Mouse (Mus musculus) fat pad, adult 2 months (tissue): Measurements from ENCODE around the gene Zfp574.

Experiments used
- DNase-seq: peaks from one replicate; pipeline ENCODE4 v3.0.0-alpha.2; 2011; ENCODE audit warnings: low read depth, low spot score; ENCODE audit errors: extremely low read depth

Zfp574 gene

DNA sequence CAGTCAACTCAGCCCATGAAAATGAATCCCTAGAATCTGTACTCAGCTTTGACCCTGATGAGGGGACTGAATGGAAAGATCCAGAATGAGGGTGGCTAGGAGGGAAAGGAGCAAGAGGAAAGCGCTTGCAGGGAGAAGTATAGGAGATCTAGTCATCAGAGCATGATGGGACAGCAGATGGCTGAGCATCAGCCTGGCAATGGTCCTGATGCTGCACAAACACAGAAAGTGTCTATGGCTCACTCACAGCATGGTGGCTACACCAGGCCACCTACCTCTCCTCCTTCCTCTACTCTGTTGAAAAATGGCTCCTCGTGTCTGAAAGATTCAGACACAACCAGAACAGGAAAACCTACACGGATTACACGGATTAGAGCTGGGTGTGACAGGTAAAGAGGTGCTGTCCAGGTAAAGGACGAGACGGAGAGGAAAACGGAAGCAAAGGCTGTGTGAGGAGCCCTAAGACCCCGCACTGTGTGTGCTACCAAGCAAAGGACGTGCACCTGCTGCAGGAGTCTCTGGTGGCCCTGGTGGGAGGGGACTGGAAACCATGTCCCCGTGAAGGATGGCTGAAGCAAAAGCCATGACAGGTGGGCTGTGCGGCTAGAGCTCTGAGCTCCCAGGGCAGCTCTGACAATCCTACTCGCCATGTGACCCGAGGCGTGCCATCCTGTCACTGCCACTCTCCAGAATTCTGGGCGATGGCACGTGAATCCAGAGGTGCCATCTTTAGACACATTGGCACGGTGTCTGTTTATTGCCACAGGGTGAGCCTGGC is 40.0 kb downstream of the Zfp574 start:
- DNase-seq: no peak

DNA sequence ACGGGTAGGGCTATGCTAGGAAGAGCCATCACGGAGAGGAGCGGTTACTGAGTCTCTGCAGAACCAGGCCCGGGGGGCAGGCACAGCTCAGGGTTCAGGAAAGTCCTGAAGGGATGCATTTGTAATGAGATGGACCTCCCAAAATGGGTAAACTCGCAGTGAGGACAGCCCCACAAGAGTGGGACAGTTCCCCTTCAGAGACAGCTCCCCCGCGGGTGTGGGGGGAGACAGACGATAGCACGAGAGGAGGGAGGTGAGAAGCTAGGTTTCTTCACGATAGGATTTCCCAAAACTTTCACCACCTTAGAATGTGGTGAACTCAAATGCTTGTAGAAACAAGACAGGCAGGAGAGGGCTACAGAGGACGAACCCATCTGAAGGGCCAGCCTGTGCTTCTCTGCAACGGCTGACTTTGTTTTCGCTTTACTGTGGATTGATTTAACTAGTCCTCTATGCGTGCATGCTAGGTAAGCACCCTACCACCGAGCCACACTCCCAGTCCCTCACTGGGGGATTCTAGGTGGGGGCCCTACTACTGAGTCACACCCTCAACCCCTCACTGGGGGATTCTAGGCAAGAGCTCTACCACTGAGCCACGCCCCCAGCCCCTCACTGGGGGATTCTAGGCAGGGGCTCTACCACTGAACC is 40.7 kb downstream of the Zfp574 start:
- DNase-seq: no peak

DNA sequence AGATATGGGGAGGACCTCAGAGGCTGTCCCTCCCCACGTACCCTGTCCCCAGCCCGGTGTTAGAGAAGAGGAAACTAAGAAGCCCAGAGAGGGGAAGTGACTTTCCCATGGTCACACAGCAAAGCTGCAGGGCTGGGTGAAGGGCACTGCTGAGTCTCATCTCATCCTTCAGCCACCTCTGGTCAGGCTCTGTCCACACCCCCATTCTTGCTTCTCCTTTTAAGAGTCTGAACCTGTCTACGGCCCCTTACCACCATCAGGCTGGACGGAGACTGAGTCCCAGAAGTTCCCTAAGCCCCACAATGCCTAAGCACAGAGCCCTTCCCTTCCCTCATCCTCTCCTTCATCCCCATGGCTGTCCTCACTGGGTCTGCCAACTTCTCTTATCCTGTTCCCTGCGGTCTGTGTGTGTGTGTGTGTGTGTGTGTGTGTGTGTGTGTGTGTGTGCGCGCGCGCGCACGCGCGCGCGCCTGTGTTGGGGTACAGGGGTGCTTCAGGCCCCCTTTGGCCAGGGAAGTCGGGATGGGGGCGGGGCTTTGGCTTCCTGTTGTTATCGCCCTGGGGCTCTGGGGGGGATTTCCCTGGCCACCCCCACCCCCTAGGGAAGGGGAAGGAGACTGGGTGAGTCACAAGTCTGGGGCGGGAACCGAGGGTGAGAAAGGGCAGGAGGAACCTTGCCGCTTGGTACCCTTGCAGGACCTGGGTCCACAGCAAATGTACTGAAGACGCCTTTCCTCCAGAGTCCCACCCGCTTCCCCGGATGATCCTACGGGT is 47.9 kb downstream of the Zfp574 start:
- no peak for DNase-seq

DNA sequence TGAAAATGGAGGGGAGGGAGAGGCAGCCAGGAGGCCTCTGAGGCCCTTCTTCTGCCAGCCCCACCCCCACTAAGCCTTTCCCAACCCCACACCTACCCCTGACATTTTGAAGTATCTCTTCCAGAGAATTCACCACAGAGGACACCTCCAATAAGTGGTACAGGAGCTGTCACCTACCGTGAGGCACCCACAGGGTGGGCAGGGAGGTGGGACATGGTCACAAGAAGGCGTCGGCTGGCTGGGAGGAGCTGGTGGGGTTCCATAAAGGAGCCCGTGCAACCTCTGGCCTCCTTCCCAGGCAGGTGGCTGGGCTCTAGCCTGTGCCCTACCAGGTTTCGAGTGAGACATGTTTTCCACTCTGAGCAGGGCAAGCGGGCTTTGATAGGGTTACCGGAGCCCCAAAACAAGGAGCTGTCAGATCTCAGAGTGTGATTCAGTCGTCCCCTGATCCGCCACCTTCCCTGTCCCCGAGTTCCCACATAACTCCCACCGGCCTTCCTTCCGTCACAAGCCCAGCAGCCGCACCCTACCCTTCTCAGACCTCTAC is 48.9 kb downstream of the Zfp574 start:
- DNase-seq: no peak

DNA sequence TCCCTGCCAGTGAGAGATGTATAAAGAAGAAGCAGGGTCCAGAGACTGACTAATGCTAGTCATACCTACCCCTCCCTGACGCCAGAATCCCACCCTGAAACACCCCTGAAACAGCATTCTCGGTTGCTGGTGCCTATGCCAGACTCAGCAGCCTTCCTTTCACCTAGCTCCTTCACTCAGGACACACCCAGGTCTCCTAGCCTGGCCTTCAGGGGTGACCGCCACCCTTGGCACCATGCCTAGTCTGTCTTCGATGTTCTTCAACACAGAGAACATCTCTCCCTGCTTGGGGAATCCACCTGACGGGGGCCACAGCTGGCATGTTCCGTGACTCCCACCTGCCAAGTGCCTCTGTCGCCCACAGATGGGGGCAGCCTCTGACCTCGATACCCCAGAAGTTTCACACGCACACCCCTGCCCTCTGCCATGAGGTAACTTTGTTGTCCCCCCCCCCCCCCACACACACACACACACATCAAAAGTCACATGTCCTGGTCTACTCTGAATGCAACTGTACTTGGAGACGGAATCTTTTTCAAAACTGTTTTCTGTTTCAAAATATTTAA is 53.4 kb downstream of the Zfp574 start:
- no peak for DNase-seq

DNA sequence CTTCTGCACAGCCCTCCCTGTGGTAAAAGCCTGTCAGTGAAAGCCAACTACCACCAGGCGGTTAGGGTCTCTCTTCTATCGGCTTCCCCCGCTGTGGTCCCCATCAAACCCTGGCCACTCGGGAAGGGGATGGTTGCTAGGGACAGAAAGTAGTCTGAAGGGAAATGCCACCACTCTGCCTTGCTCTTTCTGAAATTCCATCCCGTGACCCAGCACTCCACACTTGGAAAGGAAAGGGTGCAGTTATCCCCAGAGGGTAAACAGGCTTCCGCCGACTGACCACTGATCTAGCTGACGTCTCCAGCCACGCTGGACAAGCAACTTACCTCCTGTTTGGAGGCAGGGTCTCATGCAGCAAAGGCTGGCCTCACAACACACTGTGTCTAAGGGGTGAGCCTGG is 55.6 kb downstream of the Zfp574 start:
- DNase-seq: no peak

DNA sequence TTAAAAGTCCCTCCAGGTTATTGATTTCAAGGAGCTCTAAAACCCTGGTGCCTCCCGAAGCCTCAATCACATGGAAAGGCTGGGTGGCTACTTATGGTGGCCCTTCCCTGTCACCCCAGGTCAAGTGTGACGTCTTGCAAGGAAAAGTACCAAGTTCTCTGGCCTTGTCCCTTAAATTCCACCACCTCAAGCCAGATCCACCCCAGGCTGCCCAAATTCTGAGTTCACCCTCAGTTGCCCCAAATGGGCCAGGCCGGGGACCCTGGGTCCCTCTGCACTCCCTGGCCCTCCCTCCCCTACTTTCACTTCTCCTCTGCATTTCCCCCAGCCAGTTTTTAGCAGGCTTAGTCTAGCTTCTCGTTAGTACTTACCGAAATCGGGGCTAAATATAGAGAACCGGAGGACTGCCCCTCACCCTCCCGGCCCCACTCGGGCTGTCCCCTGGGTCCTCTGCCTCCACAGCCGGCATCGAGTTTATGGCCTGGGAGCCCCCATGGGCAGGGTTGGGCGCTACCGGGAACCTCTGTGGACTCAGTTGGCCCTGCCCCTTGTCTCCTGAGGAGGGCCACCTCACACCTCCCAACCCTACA is 57.1 kb downstream of the Zfp574 start:
- DNase-seq: no peak

DNA sequence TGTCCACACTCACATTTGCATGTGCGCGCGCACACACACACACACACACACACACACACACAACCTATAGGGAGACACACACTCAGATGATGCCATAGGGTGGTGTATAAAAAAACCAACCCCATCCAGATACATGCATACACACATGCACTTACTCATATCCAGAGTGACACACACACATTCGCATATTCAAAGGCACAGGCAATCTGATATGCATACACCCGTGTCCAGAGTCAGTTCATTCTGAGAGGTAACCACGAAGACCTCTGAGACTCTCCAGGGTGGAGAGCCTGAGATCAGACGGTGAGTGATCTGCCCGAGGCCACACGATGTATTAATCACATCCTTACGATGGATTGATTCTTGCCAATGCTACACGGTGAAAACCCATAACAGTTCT is 58.2 kb downstream of the Zfp574 start:
- DNase-seq: no peak

DNA sequence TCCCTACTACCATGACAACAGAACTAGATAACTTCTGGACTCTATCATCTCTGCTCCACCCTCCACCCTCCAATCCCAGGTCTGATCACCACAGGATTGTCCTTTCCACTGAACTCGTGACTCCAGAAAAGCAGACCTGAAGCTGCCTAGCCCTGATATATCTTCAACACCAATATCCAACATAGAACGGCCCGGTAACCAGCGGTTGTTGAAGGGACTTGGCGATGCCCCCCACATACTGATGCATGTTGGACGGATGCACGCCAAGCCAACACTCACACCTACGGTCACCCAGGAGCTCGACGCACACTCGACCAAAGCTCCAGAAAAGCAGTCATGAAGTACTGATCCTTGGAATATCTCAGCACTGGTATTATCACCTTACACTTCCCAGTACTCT is 58.9 kb downstream of the Zfp574 start:
- DNase-seq: no peak

DNA sequence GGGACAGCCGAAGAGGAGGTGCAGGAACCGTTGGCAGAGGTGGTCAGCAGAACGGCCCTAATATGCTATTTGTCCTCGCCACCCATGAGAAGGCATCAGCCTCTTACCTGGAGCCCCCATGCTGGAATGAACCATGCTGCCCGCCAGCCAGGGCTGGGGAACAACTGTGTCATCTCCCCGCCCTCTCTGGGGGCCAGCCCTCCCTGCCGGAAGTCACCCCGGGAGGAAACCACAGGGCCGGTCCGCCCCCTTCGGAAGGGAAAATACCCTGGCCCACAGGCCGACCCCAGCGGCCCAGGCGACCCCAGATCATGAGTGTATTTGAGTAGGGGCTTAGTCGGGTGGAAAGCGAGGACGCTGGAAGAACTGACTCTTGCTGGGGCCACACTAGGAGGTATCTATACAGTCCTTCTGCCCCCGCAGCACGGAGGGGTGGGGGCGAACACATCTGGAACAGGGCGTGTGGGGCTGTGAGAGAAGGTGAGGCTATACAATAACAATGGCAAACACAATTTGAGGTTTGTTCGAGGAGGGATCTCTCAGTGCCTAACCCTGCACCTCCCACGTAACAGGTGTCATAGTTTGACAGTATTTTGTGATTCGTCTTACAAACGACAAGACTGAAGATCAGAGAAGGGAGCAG is 60.1 kb downstream of the Zfp574 start:
- no peak for DNase-seq
